Mouse (Mus musculus) granulocyte monocyte progenitor cell, adult 5-6 weeks (primary cell): ENCODE data around the gene Tex264. TPM values are rescaled to one million over a fixed set of nuclear protein-coding genes. Genes with fewer than 3 reads are reported as not detected.

Experiments used
- ATAC-seq: replicated peaks from 2 replicates; pipeline ENCODE4 v1.8.0; 2016; ENCODE audit warnings: mild to moderate bottlenecking, moderate TSS enrichment, inconsistent platforms; ENCODE audit not compliant: poor library complexity, severe bottlenecking
- total RNA-seq, 2 experiments: library from RNA; stranded (forward) in 1 of 2; stranded (reverse) in 1 of 2; fragments of 200-712, 200-1000 nt in 1 of 2; fragments of >200 nt in 1 of 2; fragmentation: Nextera tagmentation in 1 of 2; gene quantifications; 2 replicates each; pipeline ENCODE4 v1.2.3; 2014 to 2017

The Tex264 gene
- total RNA-seq, 2 experiments from 2014 or later, result 18.0 to 27.1 TPM

DNA sequence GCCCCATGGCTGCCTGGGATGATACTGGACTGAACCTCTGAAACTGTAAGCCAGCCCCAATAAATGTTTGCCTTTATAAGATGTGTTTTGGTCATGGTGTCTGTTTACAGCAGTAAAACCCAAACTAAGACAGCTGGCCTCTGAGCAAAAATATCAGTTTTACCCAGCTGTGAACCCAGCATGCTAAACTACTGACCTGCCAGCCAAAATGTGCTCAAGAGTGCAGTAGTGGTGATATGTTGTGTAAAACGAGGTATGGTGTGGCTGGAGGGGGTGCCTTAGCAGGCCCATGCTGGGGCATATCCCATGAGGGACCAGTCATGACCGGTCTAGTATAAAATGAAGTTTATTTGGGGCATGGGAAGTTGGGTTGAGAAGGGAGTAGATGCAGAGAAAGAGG, 71.8 kb downstream of the Tex264 start:
- ATAC-seq, result no peak

DNA sequence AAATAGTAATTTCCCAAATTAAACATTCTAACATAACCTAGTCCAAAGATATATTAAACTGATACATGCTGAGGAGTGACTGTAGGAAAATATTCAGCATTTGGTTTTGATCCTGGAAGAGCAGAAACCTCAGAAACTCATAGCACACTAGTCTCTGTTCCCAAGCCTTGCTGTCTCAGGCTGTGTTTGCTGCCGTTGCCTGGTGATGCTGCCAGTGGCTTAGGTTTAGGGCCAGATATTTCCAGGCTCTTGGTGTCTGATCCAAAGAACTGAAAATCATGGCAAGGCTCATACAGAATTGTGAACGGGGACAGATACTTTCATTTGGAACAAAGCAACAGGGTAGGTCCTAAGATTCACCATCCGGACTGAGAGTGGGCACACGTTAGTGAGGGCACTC, 75.0 kb downstream of the Tex264 start:
- no peak for ATAC-seq

Other genes starting within 250 kb of the Tex264 start
- gene Acy1, start 247.6 kb downstream of the Tex264 start, total RNA-seq (2014; fragmentation: Nextera tagmentation), result 35.0 and 41.7 TPM in 2 replicates
- gene Acy1, start 247.6 kb downstream of the Tex264 start, total RNA-seq (2017), result 34.2 and 54.3 TPM in 2 replicates
- 17.5 and 26.1 TPM in 2 replicates for gene Abhd14b, start 238.5 kb downstream of the Tex264 start, total RNA-seq (2014; fragmentation: Nextera tagmentation)
- 5.7 and 7.2 TPM in 2 replicates for gene Abhd14b, start 238.5 kb downstream of the Tex264 start, total RNA-seq (2017)
- 50.3 and 57.3 TPM in 2 replicates for gene Abhd14a, start 238.2 kb downstream of the Tex264 start, total RNA-seq (2014; fragmentation: Nextera tagmentation)
- 26.0 and 27.0 TPM in 2 replicates for gene Abhd14a, start 238.2 kb downstream of the Tex264 start, total RNA-seq (2017)
- gene Pcbp4, start 232.6 kb downstream of the Tex264 start, total RNA-seq (2014; fragmentation: Nextera tagmentation), result 4.5 TPM in 2 replicates
- gene Pcbp4, start 232.6 kb downstream of the Tex264 start, total RNA-seq (2017), result 1.2 and 3.6 TPM in 2 replicates
- not detected in 2 replicates for gene Gpr62, start 220.0 kb downstream of the Tex264 start, total RNA-seq (2014; fragmentation: Nextera tagmentation)
- not detected in 2 replicates for gene Gpr62, start 220.0 kb downstream of the Tex264 start, total RNA-seq (2017)
- 30.4 and 32.8 TPM in 2 replicates for gene Rrp9, start 210.0 kb downstream of the Tex264 start, total RNA-seq (2014; fragmentation: Nextera tagmentation)
- 47.3 and 57.5 TPM in 2 replicates for gene Rrp9, start 210.0 kb downstream of the Tex264 start, total RNA-seq (2017)
- 10.9 and 15.1 TPM in 2 replicates for gene Parp3, start 209.0 kb downstream of the Tex264 start, total RNA-seq (2014; fragmentation: Nextera tagmentation)
- gene Parp3, start 209.0 kb downstream of the Tex264 start, total RNA-seq (2017), result 7.6 and 13.8 TPM in 2 replicates
- not detected in 2 replicates for gene Iqcf1, start 186.0 kb downstream of the Tex264 start, total RNA-seq (2014; fragmentation: Nextera tagmentation)
- not detected in 2 replicates for gene Iqcf1, start 186.0 kb downstream of the Tex264 start, total RNA-seq (2017)
- gene Iqcf5, start 171.4 kb downstream of the Tex264 start, total RNA-seq (2014; fragmentation: Nextera tagmentation), result not detected in 2 replicates
- not detected in 2 replicates for gene Iqcf5, start 171.4 kb downstream of the Tex264 start, total RNA-seq (2017)
- not detected in 2 replicates for gene Iqcf3, start 124.3 kb downstream of the Tex264 start, total RNA-seq (2014; fragmentation: Nextera tagmentation)
- gene Iqcf3, start 124.3 kb downstream of the Tex264 start, total RNA-seq (2017), result not detected in 2 replicates
- not detected in 2 replicates for gene Iqcf4, start 114.9 kb downstream of the Tex264 start, total RNA-seq (2014; fragmentation: Nextera tagmentation)
- gene Iqcf4, start 114.9 kb downstream of the Tex264 start, total RNA-seq (2017), result not detected in 2 replicates
- gene Iqcf6, start 59.3 kb downstream of the Tex264 start, total RNA-seq (2014; fragmentation: Nextera tagmentation), result not detected in 2 replicates
- gene Iqcf6, start 59.3 kb downstream of the Tex264 start, total RNA-seq (2017), result not detected in 2 replicates
- gene Grm2, start 29.8 kb downstream of the Tex264 start, total RNA-seq (2014; fragmentation: Nextera tagmentation), result not detected in 2 replicates
- gene Grm2, start 29.8 kb downstream of the Tex264 start, total RNA-seq (2017), result not detected in 2 replicates
- 11.9 and 13.2 TPM in 2 replicates for gene Rad54l2, start 103.3 kb upstream of the Tex264 start, total RNA-seq (2014; fragmentation: Nextera tagmentation)
- gene Rad54l2, start 103.3 kb upstream of the Tex264 start, total RNA-seq (2017), result 11.4 and 24.9 TPM in 2 replicates
- 35.2 and 55.7 TPM in 2 replicates for gene Dcaf1, start 135.9 kb upstream of the Tex264 start, total RNA-seq (2014; fragmentation: Nextera tagmentation)
- 51.8 and 62.1 TPM in 2 replicates for gene Dcaf1, start 135.9 kb upstream of the Tex264 start, total RNA-seq (2017)
- 19.3 and 30.3 TPM in 2 replicates for gene Rbm15b, start 201.5 kb upstream of the Tex264 start, total RNA-seq (2014; fragmentation: Nextera tagmentation)
- gene Rbm15b, start 201.5 kb upstream of the Tex264 start, total RNA-seq (2017), result 23.2 and 48.3 TPM in 2 replicates
- gene Manf, start 206.1 kb upstream of the Tex264 start, total RNA-seq (2014; fragmentation: Nextera tagmentation), result 393 and 480 TPM in 2 replicates
- 457 and 526 TPM in 2 replicates for gene Manf, start 206.1 kb upstream of the Tex264 start, total RNA-seq (2017)